Mouse (Mus musculus): Measurements from ENCODE around the gene Mmp12.
"Not testable (repeated sequence)": the region's sequence is repeated elsewhere in the genome, so short reads cannot be mapped to it uniquely, and the experiment has no call there.

The Mmp12 gene

GRCm38 (mm10) chr9:7344107-7344506, at the start of gene Mmp12:
TSS of gene Mmp12 (plus strand) at chr9:7344381.
- no peak for DNase-seq (ENCODE audit: low spot score)

- no peak for DNase-seq (ENCODE audit: low spot score)
Measured at GRCm38 (mm10) chr9:7331847-7332246, 12.3 kb upstream of the Mmp12 start.

GRCm38 (mm10) chr9:7335766-7336680, 8.2 kb upstream of the Mmp12 start:
- DNase-seq (ENCODE audit: low spot score), result no peak

- no peak for DNase-seq (ENCODE audit: low spot score)
Measured at GRCm38 (mm10) chr9:7336740-7337483, 7.3 kb upstream of the Mmp12 start.

- DNase-seq (ENCODE audit: low spot score), result no peak
Measured at GRCm38 (mm10) chr9:7345513-7345912, 1.3 kb downstream of the Mmp12 start.

- no peak for DNase-seq (ENCODE audit: low spot score)
Measured at GRCm38 (mm10) chr9:7354535-7354934, 10.4 kb downstream of the Mmp12 start.

- DNase-seq (ENCODE audit: low spot score), result no peak
Measured at GRCm38 (mm10) chr9:7387947-7388346, 43.8 kb downstream of the Mmp12 start, which contains the start of gene Mmp1b. TSS of gene Mmp1b (minus strand) at chr9:7388047.

- DNase-seq (ENCODE audit: low spot score), result not testable (repeated sequence)
Measured at GRCm38 (mm10) chr9:7396556-7396955, 52.4 kb downstream of the Mmp12 start.

Measured in MN1 (cell line).